Mouse (Mus musculus) heart, embryonic 14.5 days (tissue): ENCODE measurements at regions not wholly inside any gene's neighbourhood (a gene's known extent, or its start where the extent isn't known, plus 50 kb on each side); places are given as distances from the start of the nearest gene placed in this dataset.

Experiments used
- ATAC-seq: fragments of 200-750 bp; cut with Nextera tagmentation; 2 replicates; pipeline ENCODE4 v1.8.0; 2017; ENCODE audit warnings: low read depth, moderate TSS enrichment; ENCODE audit not compliant: insufficient number of reproducible peaks, insufficient read depth, low FRiP score
- H3K27ac ChIP-seq, 2 experiments: fragments of 200-500 bp in 1 of 2; fragments of 300-500 bp in 1 of 2; sonication (generic) in 1 of 2; replicated peaks in 1 of 2; 2 replicates each; pipeline ENCODE4 v1.5.1; 2012 to 2014; ENCODE audit warnings: low read depth in 2 of 2, low read length in 2 of 2, control low read depth in 1 of 2, mild to moderate bottlenecking in 1 of 2, mixed read lengths in 1 of 2; ENCODE audit not compliant: control insufficient read depth in 1 of 2, insufficient read depth in 1 of 2
- H3K27me3 ChIP-seq: fragments of 300-500 bp; sonication (generic); 2 replicates; pipeline ENCODE4 v1.6.1; 2014; ENCODE audit warnings: mild to moderate bottlenecking, low read length, control low read depth; ENCODE audit not compliant: control insufficient read depth, insufficient read depth
- H3K36me3 ChIP-seq: fragments of 300-500 bp; sonication (generic); 2 replicates; pipeline ENCODE4 v1.6.1; 2014; ENCODE audit warnings: mild to moderate bottlenecking, control low read depth, low read length, mixed read lengths; ENCODE audit not compliant: control insufficient read depth, insufficient read depth
- H3K4me1 ChIP-seq, 2 experiments: fragments of 200-500 bp in 1 of 2; fragments of 300-500 bp in 1 of 2; sonication (generic) in 1 of 2; 2 replicates each; pipeline ENCODE4 v1.6.1; 2012 to 2014; ENCODE audit warnings: low read length in 2 of 2, control low read depth in 1 of 2, mixed read lengths in 1 of 2; ENCODE audit not compliant: control insufficient read depth in 2 of 2, insufficient read depth in 2 of 2
- H3K4me2 ChIP-seq: fragments of 300-500 bp; sonication (generic); 2 replicates; pipeline ENCODE4 v1.6.1; 2014; ENCODE audit warnings: mild to moderate bottlenecking, low read length
- H3K4me3 ChIP-seq, 2 experiments: fragments of 200-500 bp in 1 of 2; fragments of 300-500 bp in 1 of 2; sonication (generic) in 1 of 2; 2 replicates each; pipeline ENCODE4 v1.5.1; 2012 to 2014; ENCODE audit warnings: low read length in 2 of 2, mild to moderate bottlenecking in 2 of 2, control low read depth in 1 of 2, low read depth in 1 of 2, moderate library complexity in 1 of 2; ENCODE audit not compliant: control insufficient read depth in 1 of 2, insufficient read depth in 1 of 2
- H3K9ac ChIP-seq: fragments of 300-500 bp; sonication (generic); 2 replicates; pipeline ENCODE4 v1.6.1; 2014; ENCODE audit warnings: mild to moderate bottlenecking, low read length
- H3K9me3 ChIP-seq: fragments of 300-500 bp; sonication (generic); 2 replicates; pipeline ENCODE4 v1.6.1; 2016; ENCODE audit warnings: low read length, control low read depth; ENCODE audit not compliant: control insufficient read depth
- WGBS: fragments of 180-500 bp; shearing (Covaris S2); extraction: QIAGEN DNeasy Blood & Tissue Kit; methylation state at CpG from one replicate; pipeline ENCODE4 v1.1.7; 2014; 5-methylcytosine and 5-hydroxymethylcytosine counted together

DNA sequence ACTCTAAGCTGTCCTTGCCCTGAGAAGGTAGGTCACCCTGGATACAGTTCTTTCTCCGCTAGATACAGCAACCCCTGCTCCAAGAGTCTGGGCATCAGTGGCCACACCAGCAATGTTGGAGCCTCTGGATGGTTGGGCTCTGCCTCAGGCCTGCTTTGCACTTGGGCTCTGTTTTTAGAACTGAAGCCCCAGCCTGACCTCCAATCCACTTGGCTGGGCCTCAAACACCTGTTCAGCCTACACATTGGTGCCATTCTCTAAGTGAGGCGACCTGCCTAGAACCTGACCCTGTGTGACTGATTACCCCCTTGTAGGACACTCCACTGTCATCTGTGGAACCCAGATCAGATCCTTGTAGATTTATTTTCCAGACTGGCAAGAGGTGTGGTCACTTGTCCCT is 289.8 kb downstream of the Gm826 start:
- H3K4me3 ChIP-seq = no peak overlapping the region
- WGBS = 36% methylated on average over 2 of the region's 2 CpGs
- ATAC-seq = peak; percentile 59; the same call in 1 of the 2 replicates

DNA sequence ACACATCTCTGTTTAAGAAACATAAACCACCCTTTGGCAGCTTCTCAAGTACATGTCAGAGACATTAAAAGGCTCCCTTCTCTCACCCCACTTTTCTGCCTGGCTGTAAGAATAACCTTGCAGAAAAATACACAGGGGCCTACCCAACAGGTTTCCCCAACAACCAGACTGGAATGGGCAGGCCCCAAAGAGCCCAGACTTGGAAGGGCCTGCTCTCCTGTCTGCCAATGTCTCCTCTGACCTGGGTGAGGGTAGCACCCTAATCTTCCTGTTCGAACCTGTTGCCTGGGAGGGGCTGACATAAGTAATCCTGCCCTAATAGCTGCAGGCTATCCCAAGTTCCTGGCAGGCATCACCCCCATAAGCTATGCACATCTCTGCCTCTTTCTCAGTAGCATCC is 304.5 kb downstream of the Gm826 start:
- no peak for ATAC-seq
- Histone ChIP-seq H3K4me2 (no peak overlapping the region), H3K36me3 (no peaks in the 10 kb centered on the region), H3K27ac (no peak overlapping the region), H3K4me1 (peaks cover 3 to 7% of the 10 kb centered on the region in 2 experiments; a peak in 3 of 4 replicates), H3K9ac (no peak overlapping the region), H3K9me3 (no peaks in the 10 kb centered on the region), H3K27me3 (no peaks in the 10 kb centered on the region), H3K4me3 (no peak overlapping the region)
- WGBS = 67% methylated on average over 1 of the region's 1 CpGs

More for the DNA sequence above, 289.8 kb downstream of the Gm826 start:
- Histone ChIP-seq H3K9ac (no peak overlapping the region), H3K27me3 (no peaks in the 10 kb centered on the region), H3K27ac (no peak overlapping the region), H3K4me1 (peaks cover 2 to 8% of the 10 kb centered on the region in 2 experiments; a peak in 2 of 4 replicates), H3K36me3 (no peaks in the 10 kb centered on the region), H3K9me3 (no peaks in the 10 kb centered on the region), H3K4me2 (no peak overlapping the region)

DNA sequence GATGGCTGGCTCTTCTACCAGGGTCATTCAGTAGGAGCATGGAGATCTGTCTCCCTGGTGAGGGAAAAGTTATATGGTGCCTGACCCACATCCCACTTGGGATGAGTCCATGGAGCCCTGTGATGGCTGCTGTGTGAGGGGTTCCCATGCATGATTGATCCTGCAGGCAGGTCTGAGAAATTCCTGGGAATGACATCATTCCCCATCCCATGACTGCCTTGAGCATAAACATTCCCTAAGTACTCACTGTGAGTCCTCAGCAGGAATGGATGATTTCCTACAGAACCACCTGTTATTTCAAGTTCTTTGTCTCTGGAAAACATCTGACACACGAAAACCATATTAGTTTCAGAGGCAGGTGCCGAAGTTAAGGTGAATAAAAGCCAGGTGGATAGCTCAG is 305.5 kb downstream of the Gm826 start:
- H3K4me3 ChIP-seq = no peak overlapping the region
- 81% methylated on average over 2 of the region's 2 CpGs for WGBS
- ATAC-seq = no peak
- H3K9ac ChIP-seq = no peak overlapping the region
- H3K36me3 ChIP-seq = no peaks in the 10 kb centered on the region
- peaks cover 3 to 7% of the 10 kb centered on the region in 2 experiments; a peak in 3 of 4 replicates for H3K4me1 ChIP-seq
- no peak overlapping the region for H3K4me2 ChIP-seq
- H3K27ac ChIP-seq = no peak overlapping the region
- H3K9me3 ChIP-seq = no peaks in the 10 kb centered on the region
- no peaks in the 10 kb centered on the region for H3K27me3 ChIP-seq

DNA sequence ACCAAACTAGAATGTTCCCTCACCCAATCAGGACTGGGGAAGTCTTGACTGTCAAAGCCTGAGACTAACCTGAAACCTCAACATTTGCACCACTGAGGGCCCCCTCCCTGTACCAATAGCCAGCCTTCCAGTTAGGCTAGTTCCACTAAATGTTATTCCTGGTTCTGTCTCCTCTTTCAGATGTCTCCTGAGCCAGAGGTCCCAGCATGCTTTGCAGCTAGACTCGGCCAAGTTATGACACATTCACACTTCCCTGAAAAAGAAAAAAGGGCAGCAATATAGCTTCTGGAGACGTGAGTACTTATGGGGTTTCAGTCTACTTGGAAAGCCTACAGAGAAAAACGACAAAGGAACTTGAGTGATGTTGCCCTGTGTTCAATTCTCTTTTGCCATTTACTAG is 308.1 kb downstream of the Gm826 start:
- Histone ChIP-seq H3K27me3 (no peaks in the 10 kb centered on the region), H3K9me3 (no peaks in the 10 kb centered on the region), H3K36me3 (no peaks in the 10 kb centered on the region), H3K4me3 (no peak overlapping the region), H3K9ac (no peak overlapping the region), H3K27ac (no peak overlapping the region), H3K4me2 (no peak overlapping the region), H3K4me1 (peaks cover 3 to 7% of the 10 kb centered on the region in 2 experiments; a peak in 3 of 4 replicates)
- no peak for ATAC-seq
- WGBS = 70% methylated on average over 3 of the region's 3 CpGs

DNA sequence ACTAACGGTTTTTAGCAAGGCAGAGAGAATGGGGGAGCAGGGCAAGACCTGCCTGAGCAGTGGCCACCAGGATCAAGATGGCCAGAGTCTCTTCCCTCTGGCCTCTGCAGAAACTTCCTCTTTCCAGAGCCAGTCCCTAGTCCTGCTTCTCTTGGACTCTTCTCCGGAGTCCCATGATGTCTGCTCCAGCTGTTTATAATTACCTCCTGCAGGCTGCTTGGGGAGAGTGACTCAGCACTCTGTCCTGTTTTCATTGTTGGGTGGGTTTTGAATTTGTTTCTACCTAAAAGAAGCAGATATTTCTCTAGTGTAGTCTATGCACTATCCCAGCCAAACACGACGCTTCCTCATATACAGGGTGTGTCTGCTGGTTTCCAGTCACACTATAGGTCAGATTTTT is 312.4 kb downstream of the Gm826 start:
- whole genome bisulfite sequencing = 71% methylated on average over 4 of the region's 4 CpGs
- ATAC-seq = no peak
- Histone ChIP-seq H3K9me3 (no peaks in the 10 kb centered on the region), H3K4me3 (no peak overlapping the region), H3K36me3 (no peaks in the 10 kb centered on the region), H3K4me2 (no peak overlapping the region), H3K27ac (no peak overlapping the region), H3K27me3 (no peaks in the 10 kb centered on the region), H3K4me1 (no peaks in the 10 kb centered on the region), H3K9ac (no peak overlapping the region)

DNA sequence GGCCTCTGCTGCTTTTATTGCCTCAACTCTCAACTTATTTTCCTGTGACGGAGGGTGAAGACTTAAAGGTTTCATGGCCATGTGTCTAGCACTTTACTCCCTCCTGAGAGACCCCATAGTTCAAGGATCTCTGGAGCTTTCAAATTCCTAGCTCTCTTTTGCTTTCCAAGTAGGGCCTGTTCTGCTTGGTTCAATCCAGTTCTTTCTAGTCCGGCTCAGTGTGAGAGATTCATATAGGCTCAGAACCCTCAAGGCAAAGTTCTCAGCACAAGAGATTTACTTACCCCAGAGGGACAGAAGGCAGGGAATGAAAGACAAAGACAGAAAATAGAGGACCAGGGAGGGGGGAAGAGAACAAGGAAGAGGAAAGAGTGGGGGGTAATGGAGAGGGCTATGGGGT is 313.1 kb downstream of the Gm826 start:
- H3K4me2 ChIP-seq = no peak overlapping the region
- no peak for ATAC-seq
- no peaks in the 10 kb centered on the region for H3K27me3 ChIP-seq
- no peak overlapping the region for H3K27ac ChIP-seq
- H3K36me3 ChIP-seq = no peaks in the 10 kb centered on the region
- no peak overlapping the region for H3K4me3 ChIP-seq
- H3K9me3 ChIP-seq = no peaks in the 10 kb centered on the region
- 93% methylated on average over 2 of the region's 2 CpGs for WGBS
- H3K9ac ChIP-seq = no peak overlapping the region
- H3K4me1 ChIP-seq = no peaks in the 10 kb centered on the region

DNA sequence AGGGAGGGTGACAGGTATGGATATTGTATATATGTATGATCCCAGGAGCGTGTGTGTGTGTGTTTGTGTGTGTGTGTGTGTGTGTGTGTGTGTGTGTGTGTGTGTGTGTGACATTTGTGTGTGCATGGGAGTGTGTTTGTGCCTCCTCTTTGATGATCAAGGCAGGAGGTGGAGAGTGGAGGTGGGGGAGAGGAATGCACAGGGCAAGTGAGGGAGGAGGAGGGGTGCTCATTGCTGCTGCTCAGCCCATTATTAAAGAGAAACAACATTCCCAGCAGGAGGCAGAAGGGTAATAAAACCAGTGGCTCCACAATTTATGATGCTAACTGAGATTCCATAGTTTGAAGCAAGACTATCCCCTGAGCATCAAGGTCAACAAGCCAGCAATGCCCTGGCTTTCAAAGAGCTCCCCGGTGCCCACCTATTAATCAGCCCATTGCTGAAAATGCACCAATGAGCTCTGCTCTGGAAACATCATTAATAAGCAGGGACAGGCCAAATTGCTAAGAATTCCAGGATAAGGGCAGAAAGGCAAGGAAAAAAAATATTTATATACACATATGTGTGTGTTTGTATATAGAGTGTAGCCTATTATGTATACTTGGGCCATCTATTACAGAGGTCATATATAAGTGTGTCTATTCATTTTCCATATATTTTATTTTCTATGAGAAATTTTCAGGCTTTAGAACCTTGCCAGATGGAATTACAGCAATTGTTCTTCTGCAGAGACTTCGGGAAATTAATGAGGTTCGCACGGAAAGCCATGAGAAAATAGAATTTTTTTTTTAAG is 316.7 kb downstream of the Gm826 start:
- Histone ChIP-seq H3K4me3 (no peak overlapping the region), H3K27ac (no peak overlapping the region), H3K4me1 (no peaks in the 10 kb centered on the region), H3K9me3 (no peaks in the 10 kb centered on the region), H3K36me3 (no peaks in the 10 kb centered on the region), H3K4me2 (no peak overlapping the region), H3K27me3 (no peaks in the 10 kb centered on the region), H3K9ac (no peak overlapping the region)
- ATAC-seq = no peak
- WGBS = 87% methylated on average over 5 of the region's 5 CpGs

DNA sequence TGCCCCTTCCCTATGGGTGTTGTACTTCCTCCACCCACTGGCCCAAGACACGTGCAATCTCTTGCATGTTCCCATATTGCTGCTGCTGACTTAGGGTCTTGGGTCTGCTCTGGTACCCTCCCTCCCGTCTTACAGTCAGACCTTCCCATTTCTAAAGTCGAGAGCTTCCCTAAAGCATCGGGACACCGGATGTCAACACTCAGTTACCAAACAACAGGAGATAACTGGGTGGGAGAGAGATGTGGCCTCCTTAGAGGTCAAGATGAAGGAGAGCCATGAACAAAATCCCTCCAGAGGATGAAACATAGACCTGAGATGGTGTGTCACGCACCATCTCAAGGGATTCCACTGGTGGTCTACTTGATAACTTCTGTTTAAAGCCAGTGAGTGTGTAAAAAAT is 322.5 kb downstream of the Gm826 start:
- Histone ChIP-seq H3K36me3 (no peaks in the 10 kb centered on the region), H3K4me3 (no peak overlapping the region), H3K4me1 (no peaks in the 10 kb centered on the region), H3K27me3 (no peaks in the 10 kb centered on the region), H3K9ac (no peak overlapping the region), H3K4me2 (no peak overlapping the region), H3K27ac (no peak overlapping the region), H3K9me3 (no peaks in the 10 kb centered on the region)
- ATAC-seq = no peak
- WGBS = 65% methylated on average over 6 of the region's 6 CpGs
